Mouse (Mus musculus) heart, postnatal 0 days (tissue): ENCODE results near the gene Ppp2r3a.

Experiments
- CTCF ChIP-seq: IDR thresholded peaks from 2 replicates; pipeline ENCODE4 v1.5.1; 2016; ENCODE audit warnings: antibody characterized with exemption, control low read depth, low read depth
- EP300 ChIP-seq: IDR thresholded peaks from 2 replicates; pipeline ENCODE4 v1.6.1; 2016; ENCODE audit warnings: antibody characterized with exemption, low read depth

DNA sequence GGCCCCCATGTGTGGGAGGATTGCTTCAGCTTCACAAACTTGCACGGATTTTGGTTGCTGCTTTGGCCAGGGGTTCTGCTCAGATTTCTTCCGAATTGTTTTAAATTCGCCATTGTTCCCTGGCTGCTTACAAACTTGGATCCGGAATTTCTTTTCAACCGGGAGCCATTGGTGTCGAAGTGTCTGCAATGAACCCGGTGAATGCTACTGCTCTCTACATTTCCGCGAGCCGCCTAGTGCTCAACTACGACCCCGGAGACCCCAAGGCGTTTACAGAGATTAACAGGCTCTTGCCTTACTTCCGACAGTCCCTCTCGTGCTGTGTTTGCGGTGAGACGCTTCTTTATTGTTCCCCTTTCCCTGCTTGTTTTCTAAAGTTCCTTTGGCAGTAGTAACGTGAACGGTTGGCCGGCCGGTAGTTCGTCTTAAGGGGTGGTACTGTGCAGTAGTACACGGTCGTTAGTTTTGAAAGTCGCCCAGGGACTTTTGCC is 176.5 kb downstream of the Ppp2r3a start:
- TF ChIP-seq CTCF (no peak), EP300 (peak; percentile 38; the same call in 1 of the 2 replicates)
